Mouse (Mus musculus) kidney, adult 2 months (tissue): ENCODE data around the gene Cnot2.

Source experiments
- CTCF ChIP-seq: fragments of 200-500 bp; conservative IDR thresholded peaks from 2 replicates; pipeline ENCODE4 v1.5.1; 2011; ENCODE audit warnings: low read depth, mild to moderate bottlenecking, control low read depth, low read length, moderate library complexity, mixed read lengths; ENCODE audit not compliant: insufficient read depth, insufficient read length
- POLR2A ChIP-seq: fragments of 200-500 bp; IDR thresholded peaks from one replicate; pipeline ENCODE4 v1.6.1; 2011; ENCODE audit warnings: low read depth, low read length, control low read depth

GRCm38 (mm10) chr10:116570526-116570925, 10.8 kb downstream of the Cnot2 start:
- TF ChIP-seq CTCF (no peak), POLR2A (no peak)
